In the genomic region with DNA sequence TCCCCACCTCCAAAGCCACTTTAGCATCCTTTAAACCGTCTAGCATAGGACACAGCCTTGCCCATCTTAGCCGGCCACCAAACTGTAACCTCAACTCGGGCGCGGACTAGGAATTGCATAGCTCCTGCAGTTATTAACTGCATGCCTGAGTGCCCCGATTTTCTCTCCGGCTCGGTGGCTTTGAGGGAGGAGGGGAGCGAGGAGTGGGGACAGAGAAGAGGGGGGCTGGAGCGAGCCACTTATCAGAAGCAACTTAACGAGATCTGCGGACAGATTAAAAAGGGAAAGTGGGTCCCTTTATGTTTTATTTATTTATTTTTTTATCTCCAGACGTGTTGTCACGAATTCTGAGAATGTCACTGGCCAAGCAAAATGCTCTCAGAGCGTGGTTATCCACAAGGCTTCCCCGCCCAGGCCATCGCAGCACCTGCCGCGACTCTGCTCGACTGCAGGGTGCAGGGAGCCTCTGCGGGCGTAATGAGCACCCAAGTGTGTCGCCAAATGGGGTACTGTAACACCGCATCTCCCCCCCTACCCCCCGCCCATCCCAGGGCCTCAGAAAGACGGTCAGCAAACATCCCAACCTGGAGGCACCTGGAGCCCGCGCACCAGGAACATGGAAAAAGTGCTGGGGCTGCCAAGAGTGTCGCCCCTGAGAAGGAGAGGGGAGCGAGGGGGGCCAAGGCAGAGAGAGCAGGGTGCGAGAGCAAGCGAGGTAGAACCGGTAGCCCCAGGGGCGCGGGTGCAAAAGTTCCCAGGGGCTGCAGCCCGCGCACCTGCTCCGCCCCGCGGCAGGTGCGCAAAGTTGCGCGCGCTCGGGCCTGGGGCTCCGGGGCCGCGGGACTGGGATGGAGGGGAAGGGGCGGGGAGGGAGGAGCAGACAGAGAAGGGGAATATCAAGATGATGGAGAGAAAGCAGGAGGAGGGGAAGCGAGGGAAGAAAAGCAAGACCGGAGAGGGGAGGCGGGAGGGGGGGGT, we compare ENCODE assay signal across 8 mouse cellular contexts. TPM values are rescaled to one million over a fixed set of nuclear protein-coding genes. Genes with fewer than 3 reads are reported as not detected.
DNase-seq lines count a peak whose midpoint lies in the region; ATAC-seq and TF ChIP-seq lines count a peak whose summit lies in the region.

No protein-coding gene starts in this region.

- peaks cover 49% of the 10 kb centered on the region for H3K4me1 ChIP-seq in kidney, embryonic 15.5 days
- H3K4me1 ChIP-seq in forebrain, embryonic 13.5 days, result peaks cover 58% of the 10 kb centered on the region
- peaks cover 0 to 4% of the 10 kb centered on the region in 2 experiments; a peak in 1 of 4 replicates for H3K4me1 ChIP-seq in liver, embryonic 14.5 days (replicated peaks; ENCODE audit: control insufficient read depth in 2 of 2, insufficient read depth in 2 of 2, low read length in 1 of 2)

- peak overlapping the region; percentile 74 for H3K4me2 ChIP-seq in kidney, embryonic 15.5 days
- H3K4me2 ChIP-seq in forebrain, embryonic 13.5 days, result peak overlapping the region; percentile 89
- H3K4me2 ChIP-seq in liver, embryonic 14.5 days (ENCODE audit: low read depth), result peak overlapping the region; percentile 65

- TF ChIP-seq EP300 in liver, embryonic 14.5 days (IDR thresholded peaks at IDR 0.05; ENCODE audit: low read depth), result no peak

- H3K27ac ChIP-seq in kidney, embryonic 15.5 days, result peak overlapping the region; percentile 90
- H3K27ac ChIP-seq in forebrain, embryonic 13.5 days, result peak overlapping the region; percentile 89
- no peak overlapping the region for H3K27ac ChIP-seq in liver, embryonic 14.5 days

- no peak for TF ChIP-seq CTCF in liver, embryonic 14.5 days (IDR thresholded peaks at IDR 0.05; ENCODE audit: low read depth)

- H3K9ac ChIP-seq in kidney, embryonic 15.5 days, result peak overlapping the region; percentile 71
- peak overlapping the region; percentile 79 for H3K9ac ChIP-seq in forebrain, embryonic 13.5 days
- no peak overlapping the region for H3K9ac ChIP-seq in liver, embryonic 14.5 days (replicated peaks)

- H3K27me3 ChIP-seq in kidney, embryonic 15.5 days, result peaks cover 54% of the 10 kb centered on the region
- peaks cover 11% of the 10 kb centered on the region for H3K27me3 ChIP-seq in forebrain, embryonic 13.5 days
- peaks cover 41% of the 10 kb centered on the region for H3K27me3 ChIP-seq in liver, embryonic 14.5 days (ENCODE audit: control insufficient read depth, insufficient read depth, low read length)

- no peak for DNase-seq in kidney, adult 8-10 months
- DNase-seq in cerebellum, adult 11-12 months, result peak; percentile 53
- no peak for DNase-seq in liver, embryonic 14.5 days (ENCODE audit: low read depth in 3 of 3, low spot score in 3 of 3)
- no peak for DNase-seq in adrenal gland, postnatal 10 days

- H3K9me3 ChIP-seq in kidney, embryonic 15.5 days (replicated peaks), result no peaks in the 10 kb centered on the region
- no peaks in the 10 kb centered on the region for H3K9me3 ChIP-seq in forebrain, embryonic 13.5 days (replicated peaks)
- no peaks in the 10 kb centered on the region for H3K9me3 ChIP-seq in liver, embryonic 14.5 days (ENCODE audit: control insufficient read depth, low read length)

- H3K4me3 ChIP-seq in kidney, embryonic 15.5 days (replicated peaks), result peak overlapping the region; percentile 67
- H3K4me3 ChIP-seq in forebrain, embryonic 13.5 days, result peak overlapping the region; percentile 66
- peak overlapping the region; percentile 54 to 62; a peak in 3 of 4 replicates for H3K4me3 ChIP-seq in liver, embryonic 14.5 days (ENCODE audit: insufficient read depth in 1 of 2, low read depth in 2 of 2, low read length in 2 of 2)

- no peaks in the 10 kb centered on the region for H3K36me3 ChIP-seq in kidney, embryonic 15.5 days
- H3K36me3 ChIP-seq in forebrain, embryonic 13.5 days (ENCODE audit: poor library complexity, severe bottlenecking), result no peaks in the 10 kb centered on the region
- no peaks in the 10 kb centered on the region for H3K36me3 ChIP-seq in liver, embryonic 14.5 days (replicated peaks; ENCODE audit: control insufficient read depth, insufficient read depth, low read depth)

- under 1% methylated on average over 48 of the region's 52 CpGs for WGBS in kidney, embryonic 15.5 days
- under 1% methylated on average over 51 of the region's 52 CpGs for WGBS in forebrain, embryonic 13.5 days
- WGBS in liver, embryonic 14.5 days (ENCODE audit: insufficient replicate concordance), result 2% methylated on average over 52 of the region's 52 CpGs

- ATAC-seq in kidney, embryonic 15.5 days (replicated peaks; ENCODE audit: low FRiP score), result peak; percentile 40
- ATAC-seq in forebrain, embryonic 13.5 days, result peak; percentile 23; the same call in 1 of the 2 replicates
- ATAC-seq in liver, embryonic 14.5 days (ENCODE audit: insufficient read depth), result no peak
- no peak for ATAC-seq in CD4-positive, CD25-positive, alpha-beta regulatory T cell, adult 4 months
- ATAC-seq in megakaryocyte progenitor cell, adult 5-6 weeks (replicated peaks; ENCODE audit: poor library complexity), result no peak

RNA-seq across cellular contexts. Expression of gene Cux2, which starts 0.9 kb away (rescaled TPM):
- polyA plus RNA-seq in kidney, embryonic 15.5 days (2015; fragmentation: Nextera tagmentation; extraction: Ambion mirVana), result 8.7 and 9.9 TPM in 2 replicates
- polyA plus RNA-seq in forebrain, embryonic 13.5 days (2015; fragmentation: Nextera tagmentation; extraction: Ambion mirVana), result 16.9 and 17.9 TPM in 2 replicates
- 1.4 and 1.6 TPM in 2 replicates for polyA plus RNA-seq in liver, embryonic 14.5 days (2012; rRNA removed)
- 1.0 and 1.2 TPM in 2 replicates for polyA plus RNA-seq in liver, embryonic 14.5 days (2014; fragmentation: Nextera tagmentation; extraction: Ambion mirVana)
- under 1 TPM in 1 of 2 experiments, not detected in 1; 0.15 TPM for polyA plus RNA-seq in CD4-positive, CD25-positive, alpha-beta regulatory T cell, adult 4 months (2017; shearing (Covaris generic))
- total RNA-seq in megakaryocyte progenitor cell, adult 5-6 weeks (2015), result 0.07 and 0.76 TPM in 2 replicates
- total RNA-seq in megakaryocyte progenitor cell, adult 5-6 weeks (2017), result 1.1 TPM in 1 of 2 replicates, not detected in the other
- 10 to 100 TPM; 23.5 to 25.1 TPM for total RNA-seq in adrenal gland, postnatal 10 days (2021)

RNA-seq across cellular contexts. Expression of gene Myl2, which starts 51.8 kb away (rescaled TPM):
- 0.78 and 2.3 TPM in 2 replicates for polyA plus RNA-seq in kidney, embryonic 15.5 days (2015; fragmentation: Nextera tagmentation; extraction: Ambion mirVana)
- 0.81 and 3.6 TPM in 2 replicates for polyA plus RNA-seq in forebrain, embryonic 13.5 days (2015; fragmentation: Nextera tagmentation; extraction: Ambion mirVana)
- polyA plus RNA-seq in liver, embryonic 14.5 days (2012; rRNA removed), result 0.10 TPM in 1 of 2 replicates, not detected in the other
- not detected in 2 replicates for polyA plus RNA-seq in liver, embryonic 14.5 days (2014; fragmentation: Nextera tagmentation; extraction: Ambion mirVana)
- polyA plus RNA-seq in CD4-positive, CD25-positive, alpha-beta regulatory T cell, adult 4 months (2017; shearing (Covaris generic)), result not detected
- total RNA-seq in megakaryocyte progenitor cell, adult 5-6 weeks (2015), result not detected in 2 replicates
- not detected in 2 replicates for total RNA-seq in megakaryocyte progenitor cell, adult 5-6 weeks (2017)
- total RNA-seq in adrenal gland, postnatal 10 days (2021), result 100 to 1,000 TPM in 1 of 2 experiments, 10 to 100 TPM in 1; 25.5 to 182 TPM

Comparison
In these comparisons a context has a peak if more than half of its experiments do, and no peak if none do; other contexts are left out.
1. ATAC-seq: peak in kidney, embryonic 15.5 days (single experiment) and forebrain, embryonic 13.5 days (single experiment); none in liver, embryonic 14.5 days (single experiment), CD4-positive, CD25-positive, alpha-beta regulatory T cell, adult 4 months (single experiment) and megakaryocyte progenitor cell, adult 5-6 weeks (single experiment).
2. Peak in every context shown above with its lines, with median percentiles within 50 percentile points of each other: H3K4me2 ChIP-seq and H3K4me3 ChIP-seq.